Mouse (Mus musculus) adipocyte (in vitro differentiated cells): ENCODE data around the gene Kcnh1.
A peak's percentile ranks its signal among the peaks of the same experiment; 100 is the strongest.

ENCODE experiments used
- DNase-seq: peaks from one replicate; pipeline ENCODE4 v3.0.0-alpha.2; 2016; ENCODE audit warnings: low spot score

Kcnh1 gene

DNA sequence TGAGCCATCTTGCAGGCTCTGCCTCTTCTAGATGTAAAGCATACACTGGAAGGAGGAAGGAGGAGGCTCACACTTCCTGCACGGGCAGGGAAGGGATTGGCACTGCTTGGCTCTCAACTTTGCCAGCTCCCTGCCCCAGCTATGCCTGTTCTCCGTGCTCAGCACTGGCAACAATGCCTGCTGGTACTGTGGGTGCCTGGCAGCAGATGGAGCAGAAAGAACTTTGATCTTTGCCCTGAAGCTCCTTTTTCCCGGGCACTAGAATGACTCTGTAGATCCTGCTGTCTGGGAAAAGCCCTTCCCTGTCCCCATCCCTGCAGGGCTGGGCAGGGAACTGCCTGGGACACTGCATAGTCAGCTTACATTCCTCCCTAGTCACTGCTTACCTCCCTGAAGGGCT lies 225.2 kb downstream of the Kcnh1 start:
- no peak for DNase-seq

DNA sequence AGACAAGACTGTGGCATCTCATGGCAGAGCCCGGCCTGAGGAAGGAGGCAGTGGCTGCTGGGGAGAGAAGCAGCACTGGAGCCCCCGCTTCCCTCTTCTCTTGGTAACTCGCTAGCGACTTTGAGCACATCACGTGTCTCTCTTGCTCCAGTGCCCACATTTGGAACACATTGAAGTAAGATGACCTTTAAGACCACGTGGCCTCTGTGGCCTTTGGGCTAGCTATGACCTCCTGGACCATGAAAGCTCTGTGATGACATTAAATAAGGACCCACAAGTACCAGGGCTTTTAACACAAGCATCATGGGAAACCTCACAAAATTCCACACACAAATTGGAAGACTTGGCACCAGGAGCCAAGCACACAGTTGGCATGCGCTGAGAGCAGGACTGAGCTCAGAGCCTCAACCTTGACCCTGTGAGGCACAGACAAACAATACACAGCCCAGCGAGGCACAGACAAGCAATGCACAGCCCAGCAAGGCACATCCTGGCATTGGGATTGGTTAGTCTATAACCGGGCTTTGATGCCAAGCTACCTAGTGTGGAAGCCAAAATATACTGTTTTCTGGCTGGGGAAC lies 225.8 kb downstream of the Kcnh1 start:
- peak; percentile 14 for DNase-seq

DNA sequence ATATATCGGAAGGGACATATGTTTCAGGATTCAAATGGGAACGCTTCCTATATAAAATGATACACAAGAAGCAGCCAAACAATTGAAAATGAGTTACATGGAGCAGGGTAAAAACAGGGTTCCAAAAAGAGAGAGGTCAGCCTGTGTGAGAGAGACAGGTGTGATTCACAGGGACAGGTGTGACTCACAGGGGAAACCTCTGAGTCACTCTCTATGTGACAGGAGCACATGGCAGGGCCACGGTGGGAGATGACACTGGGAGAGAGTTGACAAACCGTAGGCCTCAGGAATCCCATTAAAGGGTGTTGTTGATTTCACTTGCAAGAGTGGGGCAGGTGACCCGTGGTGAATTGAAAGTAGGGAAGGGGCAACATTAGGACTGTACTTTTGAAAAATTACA lies 228.6 kb downstream of the Kcnh1 start:
- DNase-seq: no peak

DNA sequence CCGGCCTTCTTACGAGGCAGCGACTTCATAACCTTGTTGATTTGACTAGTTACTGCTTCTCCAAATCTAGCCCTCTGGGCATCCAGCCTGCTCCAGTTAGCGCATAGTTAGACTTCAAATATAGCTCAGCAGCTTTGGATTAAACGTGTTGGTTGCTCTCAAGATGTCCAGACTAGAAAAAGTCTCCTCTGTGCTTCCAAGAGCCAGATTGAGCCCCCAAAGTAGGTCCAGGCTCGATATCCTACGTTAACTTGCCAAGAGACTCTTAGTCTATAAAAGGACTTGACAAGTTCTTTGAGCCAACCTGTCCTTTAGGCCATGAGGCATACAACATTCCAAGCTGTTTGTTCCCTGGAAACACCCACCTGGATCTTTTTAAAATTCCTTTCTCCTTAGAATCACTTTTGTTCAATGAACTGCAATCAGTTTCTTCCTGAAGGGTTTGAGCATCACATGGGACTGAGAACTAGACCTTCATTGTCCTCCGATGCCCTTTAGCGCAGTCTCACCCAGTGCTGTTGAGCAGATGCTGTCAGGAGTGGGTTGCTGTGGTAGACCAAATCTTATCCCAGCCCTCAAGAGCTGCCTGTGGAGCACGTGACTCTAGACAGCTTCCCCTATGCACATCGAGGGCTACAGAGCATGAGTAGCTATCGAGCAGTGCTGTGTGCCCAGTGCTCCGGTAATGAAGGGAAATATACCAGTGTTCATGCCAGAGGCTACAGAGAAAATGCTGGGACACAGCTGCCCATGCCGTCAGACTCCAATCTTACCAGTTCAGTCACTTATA lies 231.0 kb downstream of the Kcnh1 start:
- DNase-seq: no peak

DNA sequence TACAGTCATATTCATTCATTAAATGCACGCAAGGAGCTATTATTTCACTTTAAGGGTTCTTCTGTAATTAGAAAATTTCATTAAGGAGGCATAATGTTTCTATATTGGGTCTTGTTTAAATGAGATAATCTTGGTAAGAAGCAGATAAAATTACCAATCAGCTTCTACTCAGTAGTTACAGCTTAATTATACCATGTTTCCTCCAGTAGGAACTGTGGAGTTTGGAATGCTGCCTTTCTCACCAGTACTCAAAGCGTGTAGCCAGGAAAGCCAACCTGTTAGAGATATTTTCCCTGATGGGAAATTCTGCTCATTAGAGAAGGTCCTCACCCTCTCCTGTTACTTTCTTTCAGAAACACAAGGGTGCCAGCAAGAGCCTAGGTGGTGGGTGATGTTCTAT lies 240.8 kb downstream of the Kcnh1 start:
- no peak for DNase-seq

DNA sequence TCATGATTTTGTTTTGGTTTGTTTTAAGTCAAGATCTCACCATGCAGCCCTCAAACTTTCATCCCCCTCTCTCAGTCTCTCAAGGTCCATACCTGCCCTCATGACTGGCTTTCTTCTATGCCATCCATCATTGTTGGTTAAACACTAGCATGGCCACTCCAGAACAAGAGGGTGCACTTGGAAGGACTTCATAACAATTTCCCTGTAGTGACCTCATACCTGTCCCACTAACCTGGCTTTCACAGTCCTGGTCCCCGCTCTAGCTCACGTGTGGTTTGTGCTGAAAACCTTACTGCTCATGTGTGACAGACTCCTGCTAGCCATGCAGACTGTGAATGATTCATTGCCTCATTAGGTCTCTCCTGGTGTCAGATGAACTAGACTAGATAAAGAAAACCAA lies 244.9 kb downstream of the Kcnh1 start:
- DNase-seq: no peak

DNA sequence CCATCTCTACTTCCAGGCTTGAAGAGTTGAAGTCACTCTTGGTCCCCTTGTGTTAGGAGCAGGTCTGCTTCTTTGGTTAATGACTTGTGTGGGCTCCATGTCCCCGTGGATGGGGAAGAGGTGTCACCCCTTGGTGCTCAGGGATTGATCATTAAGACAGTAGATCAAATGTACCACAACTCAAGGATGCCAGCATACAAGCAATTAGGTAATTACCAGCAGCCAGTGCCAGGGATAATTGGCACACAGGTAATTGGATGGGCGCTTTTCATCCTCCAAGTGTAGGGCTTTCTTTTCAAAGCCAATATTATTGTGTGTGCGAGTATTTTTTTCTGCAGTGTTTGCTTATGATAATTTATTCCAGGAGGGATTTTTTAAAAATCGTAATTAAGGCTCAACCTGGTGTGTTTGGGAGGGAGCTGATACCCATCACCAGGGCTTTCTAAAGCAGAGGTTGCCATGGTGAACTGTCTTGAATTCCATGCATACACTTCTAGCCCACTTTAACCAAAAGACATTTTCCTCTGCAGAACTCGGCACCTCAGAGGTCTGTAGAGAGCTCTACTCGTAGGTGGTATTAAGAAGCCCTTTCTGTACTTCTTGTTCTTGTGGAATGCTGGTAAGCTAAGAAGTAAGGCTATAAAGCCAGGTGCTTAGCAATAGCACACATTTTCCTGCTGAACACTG lies 248.7 kb downstream of the Kcnh1 start:
- DNase-seq: no peak

DNA sequence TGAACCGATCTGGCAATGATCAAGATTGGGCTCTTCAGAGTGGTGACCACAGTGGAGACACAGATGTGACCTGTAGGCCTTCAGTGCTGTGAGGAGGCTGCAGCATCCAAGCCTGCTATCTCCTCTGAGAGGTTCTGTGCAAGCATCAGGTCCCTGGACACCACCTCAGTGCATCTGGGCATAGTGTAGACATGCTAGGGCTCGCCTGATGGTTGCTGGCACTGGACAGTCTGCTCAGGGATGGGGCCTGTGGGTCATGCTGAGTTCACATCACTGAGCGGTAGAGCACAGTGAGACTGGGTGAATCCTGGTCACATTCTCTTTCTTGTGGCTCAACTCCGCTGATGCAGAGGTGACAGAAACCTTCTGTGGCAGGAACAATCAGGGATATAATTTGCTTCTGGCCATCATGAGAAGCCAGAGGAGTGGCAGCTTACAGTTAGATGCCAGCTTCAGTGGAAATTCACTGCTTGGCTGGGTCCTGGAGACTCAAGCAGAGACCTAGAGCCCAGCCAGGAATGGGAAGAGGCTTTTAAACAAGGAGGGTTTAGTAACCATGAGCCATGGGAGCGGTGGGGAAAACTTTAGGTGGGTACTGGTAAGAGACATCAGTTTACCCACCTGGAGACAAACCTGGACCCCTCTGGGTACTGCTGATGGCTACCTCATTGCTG lies 252.3 kb downstream of the Kcnh1 start:
- no peak for DNase-seq

DNA sequence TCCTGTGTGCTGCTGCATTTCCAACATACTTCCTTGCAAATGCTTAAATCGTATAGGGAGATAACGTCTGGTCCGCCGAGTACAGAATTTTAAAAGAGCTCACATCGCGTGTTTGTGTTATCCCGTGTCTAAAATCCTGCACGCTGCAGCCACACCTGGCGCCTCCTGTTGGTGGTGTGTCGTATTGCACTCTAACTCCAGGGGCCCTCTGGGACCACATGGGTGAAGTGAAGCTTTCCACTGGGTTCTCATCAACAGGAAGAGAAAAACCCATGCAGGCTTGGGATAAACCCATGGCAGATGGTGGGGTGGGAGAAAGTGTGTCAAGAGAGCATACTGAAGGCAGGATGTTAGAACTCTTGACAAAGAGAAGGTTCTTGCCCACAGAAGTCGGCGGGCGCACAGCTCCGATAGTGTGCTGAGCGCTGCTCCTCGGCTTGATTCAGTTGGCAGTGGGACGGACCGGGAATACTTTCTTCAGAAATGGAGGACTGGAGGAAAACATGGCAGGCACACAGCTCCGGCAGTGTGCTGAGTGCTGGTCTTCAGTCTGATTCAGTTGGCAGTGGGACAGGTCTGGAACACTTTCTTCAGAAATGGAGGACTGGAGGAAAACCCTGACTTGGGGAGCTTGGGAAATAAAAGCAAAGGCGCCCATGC lies 253.6 kb downstream of the Kcnh1 start:
- DNase-seq: no peak

DNA sequence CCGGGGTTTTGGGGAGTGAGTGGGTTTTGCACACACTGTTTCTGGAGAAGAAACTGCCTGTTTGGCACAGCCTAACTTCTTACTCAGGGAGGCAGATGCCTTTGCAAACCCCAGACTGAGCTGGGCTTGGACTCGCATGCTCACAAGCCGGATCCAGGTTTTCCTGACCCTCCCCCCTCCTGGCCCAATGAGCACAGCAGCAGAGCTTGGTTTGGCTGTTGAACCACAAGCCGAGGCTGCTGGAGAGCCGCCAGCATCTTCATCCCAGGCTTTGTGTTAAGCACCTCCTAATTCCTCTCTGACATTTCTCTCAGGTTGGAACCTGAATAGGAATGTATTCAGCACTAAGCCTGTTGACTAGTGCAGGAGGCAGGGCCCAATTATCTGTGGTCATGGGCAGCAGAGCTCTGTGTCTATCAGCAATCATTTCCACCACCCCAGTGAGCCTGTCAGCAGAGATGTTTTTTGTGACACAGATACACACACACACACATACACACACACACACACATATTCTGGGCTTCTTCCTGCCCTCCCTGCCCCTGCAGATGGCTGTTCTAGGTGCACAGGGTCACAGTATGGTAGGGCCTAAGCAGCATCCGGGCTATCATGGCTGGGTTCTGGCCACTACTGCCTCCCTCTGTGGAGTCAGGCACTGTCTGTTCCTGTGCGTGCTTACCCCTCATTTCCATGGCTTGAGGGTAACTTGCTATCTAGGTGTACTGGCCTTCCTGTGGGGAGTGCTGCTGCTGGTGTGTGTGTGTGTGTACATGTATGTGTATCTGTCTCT lies 254.3 kb downstream of the Kcnh1 start:
- no peak for DNase-seq

DNA sequence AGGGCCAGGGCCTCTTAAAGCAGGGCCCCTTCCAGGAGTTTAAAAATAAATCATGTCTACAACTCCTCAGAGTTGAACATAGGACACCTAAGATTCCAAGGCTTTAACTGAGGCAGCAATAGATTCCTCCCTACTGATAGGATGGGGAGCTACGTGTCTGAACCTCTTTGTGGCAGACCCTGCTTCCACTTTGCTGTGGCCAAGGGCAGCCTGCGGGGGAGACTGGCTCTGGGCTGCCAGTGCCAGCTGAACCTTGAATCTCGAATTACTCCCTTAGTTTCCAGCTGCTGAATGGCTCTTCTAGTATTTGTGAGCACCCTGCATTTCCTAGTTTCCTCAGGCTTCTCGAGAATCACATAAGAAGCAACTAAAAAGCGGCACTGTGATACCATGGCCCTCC lies 255.6 kb downstream of the Kcnh1 start:
- DNase-seq: no peak

DNA sequence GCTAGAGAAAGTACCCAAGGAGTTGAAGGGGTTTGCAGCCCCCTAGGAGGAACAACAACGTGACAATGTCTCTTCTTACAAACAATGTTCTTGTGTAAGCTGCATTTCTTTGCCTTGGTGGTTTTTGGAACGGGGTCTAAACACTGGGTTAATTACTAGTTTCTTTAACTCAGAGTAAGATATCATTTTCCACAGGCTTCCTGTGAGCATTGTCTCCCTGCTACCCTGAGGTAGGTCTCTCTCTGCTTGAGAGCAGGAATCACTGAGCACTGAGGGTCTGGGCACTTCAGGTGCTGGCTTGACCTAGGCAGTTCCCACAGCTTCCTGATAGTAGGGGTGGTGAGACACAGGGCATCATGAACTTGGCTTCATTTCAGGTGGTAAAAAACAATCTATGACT lies 257.1 kb downstream of the Kcnh1 start:
- DNase-seq: no peak

DNA sequence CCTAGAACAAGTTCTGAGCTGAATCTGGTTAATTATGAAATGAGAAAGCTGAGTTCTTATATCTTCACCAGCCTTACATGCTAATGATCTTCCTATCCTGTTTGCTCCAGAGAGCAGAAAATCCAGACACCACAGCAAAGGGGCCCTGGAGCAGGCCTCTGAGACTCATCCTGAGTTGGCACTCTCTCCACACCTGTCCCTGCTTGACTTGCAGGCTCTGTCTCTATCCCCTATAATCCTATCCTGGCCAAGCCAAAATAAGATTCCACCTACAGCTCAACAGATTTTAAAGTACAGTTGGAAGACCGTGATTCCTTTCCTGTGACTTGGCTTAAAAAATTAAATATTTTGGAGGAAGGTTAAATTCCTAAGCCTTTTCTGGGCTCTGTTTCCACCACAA lies 257.9 kb downstream of the Kcnh1 start:
- no peak for DNase-seq

DNA sequence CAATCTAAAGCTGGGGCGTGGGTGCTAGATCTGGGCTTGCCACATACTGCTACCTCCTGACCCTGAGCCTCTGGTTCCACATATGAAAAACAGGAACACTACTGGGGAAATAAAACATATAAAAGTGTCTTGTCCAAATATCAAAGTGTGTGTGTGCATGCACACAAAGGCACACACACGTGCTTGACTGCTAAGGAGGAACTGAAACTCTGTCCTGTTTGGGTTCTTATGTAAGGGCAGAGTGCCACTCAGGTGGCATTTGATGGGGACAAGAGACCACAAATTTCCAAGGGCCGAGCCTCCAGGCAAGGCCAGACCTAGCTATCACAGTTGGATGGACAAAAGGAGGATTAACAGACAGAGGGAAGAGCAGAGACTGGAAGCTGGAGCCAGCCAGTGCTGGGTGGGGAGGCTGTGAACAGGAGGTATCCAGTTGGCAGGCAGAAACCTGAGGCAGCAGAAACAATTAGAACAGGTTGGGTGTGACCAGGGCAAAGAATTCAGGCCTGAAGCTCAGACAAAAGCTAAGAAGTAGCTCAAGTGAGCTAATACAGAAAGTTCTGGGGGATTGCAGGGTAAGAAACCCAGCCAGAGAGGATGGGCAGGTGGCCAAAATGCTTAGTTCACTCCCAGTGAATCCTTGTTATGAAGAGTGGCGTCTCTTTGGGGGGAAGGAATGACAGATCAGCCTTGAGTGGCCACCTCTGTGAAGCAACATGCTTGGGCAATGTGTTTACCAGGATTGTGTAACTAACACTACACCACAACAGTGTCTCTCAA lies 259.2 kb downstream of the Kcnh1 start:
- peak; percentile 35 for DNase-seq

DNA sequence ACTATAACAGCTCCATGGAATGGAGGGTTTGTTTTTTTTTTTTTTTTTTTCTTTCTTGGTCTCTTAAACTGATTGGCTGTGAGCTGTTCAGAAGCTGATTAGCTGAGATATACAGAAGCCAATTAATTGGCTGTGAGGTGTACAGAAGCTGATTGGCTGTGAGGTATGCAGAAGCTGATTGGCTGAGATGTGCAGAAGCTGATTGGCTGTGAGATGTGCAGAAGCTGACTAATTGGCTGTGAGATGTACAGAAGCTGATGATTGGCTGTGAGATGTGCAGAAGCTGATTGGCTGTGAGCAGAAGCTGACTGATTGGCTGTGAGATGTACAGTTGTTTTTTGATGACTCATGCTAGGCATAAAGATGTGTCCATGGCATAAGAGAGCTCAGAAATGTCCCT lies 259.9 kb downstream of the Kcnh1 start:
- DNase-seq: no peak

DNA sequence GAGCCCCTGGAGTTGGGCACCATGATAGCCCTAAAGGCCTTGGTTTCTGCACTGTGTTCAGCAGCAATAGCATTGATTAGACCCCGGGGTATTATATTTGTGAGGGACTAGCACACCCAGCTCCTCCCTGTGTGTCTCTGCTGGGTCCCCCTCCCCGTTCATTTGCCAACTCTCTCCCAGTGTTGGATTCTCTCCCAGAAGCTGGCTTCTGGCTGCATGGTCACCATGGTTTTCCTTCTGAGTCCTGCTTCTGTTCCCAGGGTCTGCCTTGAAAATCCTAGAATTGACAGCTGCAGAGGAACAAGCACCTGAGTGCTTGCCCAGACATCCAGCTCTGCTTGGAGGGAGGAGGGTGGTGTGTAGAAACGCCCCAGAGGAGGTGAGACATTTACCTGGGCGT lies 261.1 kb downstream of the Kcnh1 start:
- DNase-seq: no peak

DNA sequence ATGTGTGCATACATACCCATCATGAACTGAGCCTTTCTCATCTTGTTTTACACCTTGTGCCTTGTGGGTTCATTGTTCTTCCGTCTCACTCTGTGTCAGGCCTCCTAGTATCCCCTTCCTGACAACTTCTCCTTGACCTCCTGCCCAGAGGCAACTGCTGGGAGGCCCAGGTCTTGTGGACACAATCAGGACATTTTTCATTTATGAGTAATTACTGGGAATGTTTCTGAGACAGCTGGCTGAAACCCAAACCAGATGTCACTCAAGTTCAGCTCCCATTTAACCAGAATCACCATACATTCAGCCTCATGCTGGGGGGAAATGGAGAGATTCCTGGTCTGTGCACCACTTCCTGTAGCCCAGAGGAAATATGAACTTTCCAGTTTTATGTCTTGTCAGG lies 263.9 kb downstream of the Kcnh1 start:
- peak; percentile 41 for DNase-seq

DNA sequence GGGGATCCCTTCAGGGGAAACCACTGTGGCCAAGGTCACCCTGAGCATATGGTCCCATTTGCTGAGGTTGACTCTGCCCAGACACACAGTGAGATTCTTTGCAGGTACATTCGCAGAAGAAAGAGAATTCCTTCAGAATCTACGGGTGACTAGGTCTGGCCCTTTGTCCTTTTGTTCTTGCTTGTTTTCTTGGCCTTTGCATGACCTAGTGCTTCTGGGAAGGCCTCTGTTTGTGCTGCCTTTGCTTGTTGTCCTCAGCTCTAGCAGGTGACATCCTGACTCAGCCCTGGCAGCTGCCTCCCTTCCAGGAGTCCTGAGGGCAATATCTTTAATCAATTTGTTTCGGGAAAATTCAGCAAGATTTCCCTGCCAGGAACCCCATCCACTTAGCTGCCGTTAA lies 264.4 kb downstream of the Kcnh1 start:
- DNase-seq: peak; percentile 35

DNA sequence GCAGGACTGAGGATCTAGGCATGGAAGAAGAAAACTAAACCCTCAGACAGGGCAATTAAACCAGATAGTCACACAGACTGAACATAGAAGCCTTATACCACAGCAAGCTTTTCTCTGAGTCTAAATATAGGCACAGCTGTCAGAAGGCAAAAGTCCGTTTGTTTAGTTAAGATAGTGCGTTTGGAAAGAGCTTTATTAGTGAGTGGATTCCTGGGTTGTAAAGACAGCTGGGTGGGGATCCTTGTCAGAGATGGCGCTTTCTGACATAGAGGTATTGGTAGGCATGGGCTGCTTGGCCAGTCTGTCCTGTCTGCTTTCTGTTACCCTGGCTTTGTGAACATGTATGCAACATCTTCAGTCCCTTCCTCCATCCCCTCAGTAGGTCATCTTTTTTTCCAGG lies 266.5 kb downstream of the Kcnh1 start:
- no peak for DNase-seq

DNA sequence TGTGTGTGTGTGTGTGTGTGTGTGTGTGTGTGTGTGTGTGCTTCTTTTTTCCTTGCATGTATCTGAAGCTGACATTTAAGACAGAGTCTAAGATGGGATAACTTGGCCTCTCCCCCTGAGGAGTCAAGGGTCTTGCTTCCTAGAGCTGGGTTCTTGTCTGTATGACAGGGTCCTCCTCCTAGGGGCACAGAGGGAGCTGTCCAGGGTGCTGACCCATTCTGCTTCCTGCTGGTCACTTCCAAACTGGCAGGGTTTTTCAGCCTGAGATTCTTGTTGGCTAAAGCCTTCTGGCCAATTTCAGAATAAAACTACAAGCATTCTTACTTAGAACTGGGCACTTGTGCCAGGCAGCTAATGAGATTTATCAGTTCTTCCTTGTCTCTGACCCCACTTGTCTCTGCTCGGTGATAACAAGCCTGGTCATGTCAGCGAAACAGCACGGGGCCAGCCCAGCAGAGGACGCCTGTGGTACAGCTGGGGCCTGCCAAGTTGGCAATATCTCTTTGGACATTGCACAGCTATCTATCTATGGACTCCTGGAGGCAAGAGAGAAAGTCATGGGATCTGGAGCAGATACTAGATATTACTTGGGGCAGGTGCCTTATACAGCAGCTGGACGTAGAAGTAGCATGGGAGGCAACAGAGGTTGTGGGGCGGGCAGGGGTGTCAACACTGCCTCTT lies 267.1 kb downstream of the Kcnh1 start:
- DNase-seq: peak; percentile 49
